Mouse (Mus musculus): ENCODE data around the gene Slc40a1.

DNA sequence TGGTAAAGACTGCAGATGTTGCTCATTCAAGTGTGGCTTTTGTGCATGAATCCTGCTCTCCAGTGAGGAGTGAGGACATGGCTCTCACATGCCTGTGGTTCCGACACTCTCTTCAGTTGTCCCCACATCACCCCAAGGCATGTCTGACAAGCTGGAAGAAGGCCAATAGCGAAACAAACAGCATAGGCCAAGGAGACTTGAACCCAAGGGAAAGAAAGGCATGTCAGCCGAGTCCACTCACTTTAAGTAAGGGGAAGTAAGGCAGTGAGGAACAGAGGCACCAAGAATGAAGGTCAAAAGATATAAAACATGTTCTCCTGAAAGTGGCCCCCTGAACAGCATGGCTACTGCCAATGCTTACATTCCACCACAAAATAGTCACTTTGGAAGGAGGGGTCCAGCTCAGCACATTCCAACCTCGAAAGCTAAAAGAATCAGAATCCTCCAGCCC, 61.7 kb downstream of the Slc40a1 start:
- TF ChIP-seq CTCF (IDR thresholded peaks at IDR 0.05; ENCODE audit: insufficient read depth, low read depth, low read length) (no peak), POLR2A (IDR thresholded peaks at IDR 0.05; ENCODE audit: insufficient read depth, low read depth, low read length) (no peak)
